Mouse (Mus musculus) retina, adult 2 months (tissue): ENCODE data around the gene Apc2.

Source experiments
- DNase-seq: peaks from one replicate; pipeline ENCODE4 v3.0.0-alpha.2; 2012; ENCODE audit warnings: low read depth, low spot score

The Apc2 gene

DNA sequence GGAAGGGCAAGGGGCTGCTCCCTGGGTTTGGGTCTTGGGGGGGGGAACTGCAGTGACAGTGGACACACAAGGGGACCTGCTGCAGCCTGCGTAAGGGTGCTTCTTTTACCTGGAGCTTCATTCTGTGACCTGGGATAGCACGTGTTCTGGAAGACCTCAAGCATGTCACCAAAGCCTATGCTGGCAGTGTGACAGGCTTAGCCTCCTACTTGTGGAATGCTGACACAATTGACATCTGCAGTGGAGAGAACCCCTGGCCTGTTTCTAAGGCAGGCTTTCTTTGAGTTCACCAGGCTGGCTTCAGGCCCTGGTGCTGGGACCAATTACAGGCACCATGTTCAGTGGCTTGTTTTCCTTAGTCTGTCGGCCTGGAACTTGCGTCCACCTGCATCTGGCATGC lies 1.5 kb upstream of the Apc2 start:
- no peak for DNase-seq

DNA sequence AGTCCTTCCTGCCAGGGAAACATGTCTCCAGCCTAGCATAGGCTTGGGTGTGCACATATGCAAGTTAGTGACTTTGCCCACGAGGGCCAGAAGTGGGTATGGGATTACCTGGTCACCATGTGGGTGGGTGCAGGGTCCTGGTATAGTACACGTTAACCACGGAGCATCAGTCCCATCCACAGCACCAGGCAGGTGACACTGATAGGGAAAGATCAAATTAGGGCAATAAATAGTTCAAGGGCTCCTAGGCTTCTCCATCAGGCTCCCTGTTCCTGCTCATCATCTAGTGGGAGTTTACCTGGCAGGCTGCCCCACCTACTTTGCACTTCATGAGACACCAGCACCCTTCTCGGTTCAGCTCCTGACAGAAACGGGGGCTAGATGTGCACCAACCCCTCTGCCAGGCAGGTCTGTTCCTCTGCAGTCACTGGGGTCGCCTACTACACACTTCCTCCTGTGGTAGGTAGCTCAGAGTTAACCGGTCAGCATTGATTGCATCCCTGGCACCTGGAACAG lies 931 bp upstream of the Apc2 start:
- DNase-seq, result no peak

GRCm38 (mm10) chr10:80296824-80297223 lies 1.0 kb downstream of the Apc2 start:
- no peak for DNase-seq

GRCm38 (mm10) chr10:80297526-80298133 lies 1.9 kb downstream of the Apc2 start:
- no peak for DNase-seq

GRCm38 (mm10) chr10:80298571-80299281 lies 2.9 kb downstream of the Apc2 start:
- DNase-seq, result no peak

DNA sequence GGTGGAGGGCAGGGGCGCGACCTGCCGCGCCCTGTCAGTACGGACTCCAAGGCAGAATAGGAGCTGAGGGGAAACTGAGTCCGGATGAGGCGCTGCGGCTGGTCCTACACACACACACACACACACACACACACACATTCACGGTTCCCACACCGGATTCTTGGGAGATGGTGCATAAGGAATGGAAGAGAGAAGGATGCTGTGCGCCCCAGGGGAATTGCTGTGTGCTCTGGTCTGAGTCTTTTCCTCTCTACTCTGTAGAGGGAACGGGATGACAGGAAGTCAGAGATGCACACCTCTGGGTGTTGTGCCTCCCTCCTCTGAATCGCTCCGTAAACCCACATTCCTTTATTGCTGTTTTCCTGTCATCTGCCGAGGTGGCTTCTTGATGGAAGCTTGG lies 3.5 kb downstream of the Apc2 start:
- no peak for DNase-seq

GRCm38 (mm10) chr10:80299824-80300223 lies 4.0 kb downstream of the Apc2 start:
- no peak for DNase-seq

DNA sequence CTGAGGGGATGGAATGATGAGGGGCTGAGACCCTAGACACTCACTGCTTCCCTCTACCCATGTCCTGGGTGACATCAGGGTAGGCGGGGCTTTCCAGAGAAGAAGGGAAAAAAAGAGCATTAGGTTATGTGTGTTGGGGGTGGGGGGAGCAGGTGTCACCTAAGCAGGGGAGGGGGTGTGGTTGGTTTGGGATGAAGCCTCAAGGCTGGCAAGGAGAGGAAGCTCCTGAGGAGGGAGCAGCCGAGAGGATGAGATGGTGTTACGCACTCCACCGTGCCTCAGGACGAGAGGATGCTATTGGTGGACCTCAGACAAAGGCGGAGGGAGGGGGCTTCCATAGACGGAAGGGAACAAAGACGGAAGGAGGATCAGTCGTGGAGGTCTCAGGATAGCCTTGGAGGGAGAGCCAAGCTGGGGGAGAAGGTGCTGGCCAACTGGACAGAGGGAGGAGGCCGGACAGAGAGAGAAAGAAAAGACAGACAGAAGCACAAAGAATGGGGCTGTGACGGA lies 5.0 kb downstream of the Apc2 start:
- no peak for DNase-seq

- DNase-seq, result no peak
These were observed 5.7 kb downstream of the Apc2 start for GRCm38 (mm10) chr10:80301256-80302081.

DNA sequence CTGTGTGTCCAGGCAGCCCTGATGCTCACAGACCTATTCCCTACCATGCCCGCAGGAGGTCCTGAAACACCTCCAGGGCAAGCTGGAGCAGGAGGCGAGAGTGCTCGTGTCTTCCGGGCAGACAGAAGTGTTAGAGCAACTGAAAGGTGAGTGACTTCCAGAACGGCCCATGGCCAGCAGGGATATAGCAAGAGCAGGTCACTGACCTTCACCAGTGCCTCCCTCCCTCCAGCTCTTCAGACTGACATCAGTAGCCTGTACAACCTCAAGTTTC lies 6.2 kb downstream of the Apc2 start:
- DNase-seq, result no peak

GRCm38 (mm10) chr10:80302471-80302881 lies 6.7 kb downstream of the Apc2 start:
- DNase-seq, result no peak

DNA sequence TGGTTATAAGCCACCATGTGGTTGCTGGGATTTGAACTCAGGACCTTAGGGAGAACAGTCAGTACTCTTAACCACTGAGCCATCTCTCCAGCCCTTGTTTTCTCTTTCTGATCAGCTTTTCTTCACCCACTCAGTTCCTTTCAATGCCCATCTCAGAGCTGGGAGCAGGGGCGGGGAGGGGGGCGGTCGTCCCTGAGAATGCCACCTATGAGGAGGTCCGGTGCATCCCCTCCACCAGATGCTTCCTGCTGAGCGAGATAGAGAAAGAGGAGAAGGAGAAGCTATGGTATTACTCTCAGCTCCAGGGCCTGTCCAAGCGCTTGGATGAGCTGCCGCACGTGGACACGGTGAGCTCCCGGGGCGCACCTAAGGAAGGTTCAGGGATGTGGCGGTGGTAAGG lies 8.7 kb downstream of the Apc2 start:
- DNase-seq, result no peak

GRCm38 (mm10) chr10:80304862-80305261 lies 9.1 kb downstream of the Apc2 start:
- DNase-seq, result no peak

- DNase-seq, result no peak
These were observed 15.8 kb downstream of the Apc2 start for GRCm38 (mm10) chr10:80311560-80311959.

DNA sequence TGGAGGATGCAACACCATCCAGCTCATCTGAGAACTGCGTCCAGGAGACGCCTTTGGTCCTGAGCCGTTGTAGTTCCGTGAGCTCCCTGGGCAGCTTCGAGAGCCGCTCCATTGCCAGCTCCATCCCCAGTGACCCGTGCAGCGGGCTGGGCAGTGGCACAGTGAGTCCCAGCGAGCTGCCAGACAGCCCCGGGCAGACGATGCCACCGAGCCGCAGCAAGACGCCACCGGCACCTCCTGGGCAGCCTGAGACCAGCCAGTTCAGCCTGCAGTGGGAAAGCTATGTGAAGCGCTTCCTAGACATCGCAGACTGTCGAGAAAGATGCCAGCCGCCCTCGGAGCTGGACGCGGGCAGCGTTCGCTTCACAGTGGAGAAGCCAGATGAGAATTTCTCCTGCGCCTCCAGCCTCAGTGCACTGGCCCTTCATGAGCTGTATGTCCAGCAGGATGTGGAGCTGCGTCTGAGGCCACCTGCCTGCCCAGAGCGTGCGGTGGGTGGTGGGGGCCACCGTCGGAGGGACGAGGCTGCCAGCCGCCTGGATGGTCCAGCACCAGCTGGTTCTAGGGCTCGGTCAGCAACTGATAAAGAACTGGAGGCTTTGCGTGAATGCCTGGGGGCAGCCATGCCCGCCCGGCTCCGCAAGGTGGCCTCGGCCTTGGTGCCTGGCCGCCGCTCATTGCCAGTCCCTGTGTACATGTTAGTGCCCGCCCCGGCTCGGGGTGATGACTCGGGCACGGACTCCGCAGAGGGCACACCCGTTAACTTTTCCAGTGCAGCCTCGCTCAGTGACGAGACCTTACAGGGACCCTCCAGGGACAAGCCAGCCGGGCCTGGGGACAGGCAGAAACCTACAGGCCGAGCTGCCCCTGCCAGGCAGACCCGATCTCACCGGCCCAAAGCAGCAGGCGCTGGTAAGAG lies 17.1 kb downstream of the Apc2 start:
- DNase-seq, result no peak

- no peak for DNase-seq
These were observed 17.9 kb downstream of the Apc2 start for GRCm38 (mm10) chr10:80313627-80314201.

GRCm38 (mm10) chr10:80314494-80315001 lies 18.8 kb downstream of the Apc2 start:
- no peak for DNase-seq

- DNase-seq, result no peak
These were observed 19.5 kb downstream of the Apc2 start for GRCm38 (mm10) chr10:80315315-80315714.

- no peak for DNase-seq
These were observed 20.6 kb downstream of the Apc2 start for GRCm38 (mm10) chr10:80316359-80316781.

GRCm38 (mm10) chr10:80317011-80317410 lies 21.2 kb downstream of the Apc2 start:
- no peak for DNase-seq

GRCm38 (mm10) chr10:80320340-80320760 lies 24.6 kb downstream of the Apc2 start, which contains the start of gene 2310011J03Rik:
2310011J03Rik (minus strand) TSS chr10:80320537.
- DNase-seq, result peak; percentile 79
